Mouse (Mus musculus) lung, embryonic 16.5 days (tissue): ENCODE measurements around the gene Stpg3. TPM values are rescaled to one million over a fixed set of nuclear protein-coding genes. Genes with fewer than 3 reads are reported as not detected.
"Not testable (repeated sequence)": the region's sequence is repeated elsewhere in the genome, so short reads cannot be mapped to it uniquely, and the experiment has no call there.

Source experiments
- ATAC-seq: fragments of 200-750 bp; cut with Nextera tagmentation; 2 replicates; pipeline ENCODE4 v1.8.0; 2017; ENCODE audit warnings: low read depth, mild to moderate bottlenecking, moderate library complexity
- H3K27ac ChIP-seq: fragments of 300-500 bp; sonication (generic); 2 replicates; pipeline ENCODE4 v1.5.1; 2014; ENCODE audit warnings: mild to moderate bottlenecking, control low read depth, low read length
- H3K27me3 ChIP-seq: fragments of 300-500 bp; sonication (generic); 2 replicates; pipeline ENCODE4 v1.6.1; 2014; ENCODE audit warnings: low read depth, low read length, mixed read lengths; ENCODE audit not compliant: control insufficient read depth, insufficient read depth
- H3K36me3 ChIP-seq: fragments of 300-500 bp; sonication (generic); 2 replicates; pipeline ENCODE4 v1.6.1; 2014; ENCODE audit warnings: low read length; ENCODE audit not compliant: control insufficient read depth, insufficient read depth
- H3K4me1 ChIP-seq: fragments of 300-500 bp; sonication (generic); replicated peaks from 2 replicates; pipeline ENCODE4 v1.6.1; 2014; ENCODE audit warnings: low read length, mixed read lengths; ENCODE audit not compliant: control insufficient read depth, insufficient read depth
- H3K4me2 ChIP-seq: fragments of 300-500 bp; sonication (generic); 2 replicates; pipeline ENCODE4 v1.6.1; 2014; ENCODE audit warnings: low read depth, low read length, control low read depth
- H3K4me3 ChIP-seq: fragments of 300-500 bp; sonication (generic); 2 replicates; pipeline ENCODE4 v1.5.1; 2014; ENCODE audit warnings: mild to moderate bottlenecking, low read length, control low read depth
- H3K9ac ChIP-seq: fragments of 300-500 bp; sonication (generic); 2 replicates; pipeline ENCODE4 v1.6.1; 2014; ENCODE audit warnings: low read length, control low read depth
- H3K9me3 ChIP-seq: fragments of 300-500 bp; sonication (generic); 2 replicates; pipeline ENCODE4 v1.6.1; 2016; ENCODE audit warnings: low read length; ENCODE audit not compliant: control insufficient read depth
- WGBS: fragments of 180-500 bp; shearing (Covaris S2); extraction: QIAGEN DNeasy Blood & Tissue Kit; methylation state at CpG from one replicate; pipeline ENCODE4 v1.1.7; 2014; 5-methylcytosine and 5-hydroxymethylcytosine counted together
- polyA plus RNA-seq: library from polyadenylated mRNA; unstranded; fragments of >200 nt; fragmentation: Nextera tagmentation; extraction: Ambion mirVana; gene quantifications from 2 replicates; pipeline ENCODE4 v1.2.1, GENCODE M21; 2015

Gene Stpg3
- polyA plus RNA-seq = 0.15 TPM in 1 of 2 replicates, not detected in the other

- ATAC-seq = no peak
- Histone ChIP-seq H3K4me1 (peaks cover 11% of the 10 kb centered on the region), H3K27ac (no peak within 1 kb of the TSS), H3K4me3 (no peak within 1 kb of the TSS), H3K36me3 (no peaks in the 10 kb centered on the region), H3K9ac (no peak within 1 kb of the TSS), H3K27me3 (no peaks in the 10 kb centered on the region), H3K4me2 (no peak within 1 kb of the TSS), H3K9me3 (no peaks in the 10 kb centered on the region)
- WGBS = 57% methylated on average over 3 of the region's 3 CpGs
Measured at GRCm38 (mm10) chr2:25214444-25214843, at the start of gene Stpg3. Gene Stpg3, minus strand, starts transcription at chr2:25214637.

GRCm38 (mm10) chr2:25263623-25264285 is 49.3 kb upstream of the Stpg3 start:
- no peaks in the 10 kb centered on the region for H3K9me3 ChIP-seq
- H3K36me3 ChIP-seq = no peaks in the 10 kb centered on the region
- H3K4me2 ChIP-seq = peak overlapping the region; percentile 98
- H3K4me3 ChIP-seq = peak overlapping the region; percentile 89
- peaks cover 5% of the 10 kb centered on the region for H3K27me3 ChIP-seq
- peak overlapping the region; percentile 77 for H3K9ac ChIP-seq
- H3K27ac ChIP-seq = no peak overlapping the region
- peaks cover 32% of the 10 kb centered on the region for H3K4me1 ChIP-seq
- WGBS = 22% methylated on average over 12 of the region's 12 CpGs
- no peak for ATAC-seq

GRCm38 (mm10) chr2:25262795-25263622 is 48.6 kb upstream of the Stpg3 start:
- ATAC-seq = peak; percentile 18; the same call in 1 of the 2 replicates
- WGBS = 1% methylated on average over 66 of the region's 82 CpGs
- H3K36me3 ChIP-seq = no peaks in the 10 kb centered on the region
- peak overlapping the region; percentile 77 for H3K9ac ChIP-seq
- no peaks in the 10 kb centered on the region for H3K9me3 ChIP-seq
- H3K4me2 ChIP-seq = peak overlapping the region; percentile 98
- H3K27ac ChIP-seq = peak overlapping the region; percentile 27
- peak overlapping the region; percentile 89 for H3K4me3 ChIP-seq
- H3K4me1 ChIP-seq = peaks cover 32% of the 10 kb centered on the region
- H3K27me3 ChIP-seq = peaks cover 5% of the 10 kb centered on the region

- H3K4me1 ChIP-seq = peaks cover 32% of the 10 kb centered on the region
- H3K9me3 ChIP-seq = no peaks in the 10 kb centered on the region
- 0% methylated on average over 39 of the region's 39 CpGs for WGBS
- ATAC-seq = peak; percentile 99
- peaks cover 5% of the 10 kb centered on the region for H3K27me3 ChIP-seq
- H3K4me3 ChIP-seq = peak within 1 kb of the TSS; percentile 89
- peak within 1 kb of the TSS; percentile 77 for H3K9ac ChIP-seq
- H3K27ac ChIP-seq = peak within 1 kb of the TSS; percentile 27
- no peaks in the 10 kb centered on the region for H3K36me3 ChIP-seq
- H3K4me2 ChIP-seq = peak within 1 kb of the TSS; percentile 98
Measured at GRCm38 (mm10) chr2:25262291-25262767, 47.9 kb upstream of the Stpg3 start, which contains the start of gene Tprn. Gene Tprn, plus strand, starts transcription at chr2:25262618.

GRCm38 (mm10) chr2:25261870-25262269 is 47.4 kb upstream of the Stpg3 start:
- 40% methylated on average over 11 of the region's 12 CpGs for WGBS
- no peak overlapping the region for H3K27ac ChIP-seq

GRCm38 (mm10) chr2:25258887-25259286 is 44.5 kb upstream of the Stpg3 start:
- Histone ChIP-seq H3K9me3 (no peaks in the 10 kb centered on the region), H3K27me3 (peaks cover 3% of the 10 kb centered on the region), H3K4me3 (no peak overlapping the region), H3K9ac (no peak overlapping the region), H3K27ac (no peak overlapping the region), H3K36me3 (no peaks in the 10 kb centered on the region), H3K4me1 (peaks cover 23% of the 10 kb centered on the region), H3K4me2 (no peak overlapping the region)
- ATAC-seq = no peak
- 45% methylated on average over 2 of the region's 2 CpGs for WGBS

More at GRCm38 (mm10) chr2:25261870-25262269, 47.4 kb upstream of the Stpg3 start:
- no peaks in the 10 kb centered on the region for H3K36me3 ChIP-seq
- no peak; the same call in none of the 2 replicates for ATAC-seq
- H3K4me3 ChIP-seq = peak overlapping the region; percentile 89
- H3K27me3 ChIP-seq = peaks cover 5% of the 10 kb centered on the region
- H3K4me1 ChIP-seq = peaks cover 32% of the 10 kb centered on the region
- H3K9me3 ChIP-seq = no peaks in the 10 kb centered on the region
- H3K4me2 ChIP-seq = peak overlapping the region; percentile 98
- H3K9ac ChIP-seq = peak overlapping the region; percentile 67

GRCm38 (mm10) chr2:25257250-25257649 is 42.8 kb upstream of the Stpg3 start:
- H3K9ac ChIP-seq, H3K27me3 ChIP-seq, H3K36me3 ChIP-seq, H3K4me2 ChIP-seq, H3K27ac ChIP-seq, H3K9me3 ChIP-seq, H3K4me3 ChIP-seq, ATAC-seq: not testable (repeated sequence)
- peaks cover 15% of the 10 kb centered on the region for H3K4me1 ChIP-seq
- WGBS = 75% methylated on average over 5 of the region's 5 CpGs

GRCm38 (mm10) chr2:25256443-25257109 is 42.1 kb upstream of the Stpg3 start:
- peaks cover 12% of the 10 kb centered on the region for H3K4me1 ChIP-seq
- not testable (repeated sequence) for H3K27me3 ChIP-seq, H3K27ac ChIP-seq, ATAC-seq, H3K9me3 ChIP-seq, H3K36me3 ChIP-seq
- 49% methylated on average over 11 of the region's 12 CpGs for WGBS
- peak overlapping the region; percentile 96 for H3K4me3 ChIP-seq
- peak overlapping the region; percentile 97 for H3K4me2 ChIP-seq
- peak overlapping the region; percentile 21; the same call in 1 of the 2 replicates for H3K9ac ChIP-seq
